Mouse (Mus musculus) cerebellum, adult 2 months (tissue): ENCODE data around the gene Gm27027.

Experiments used
- CTCF ChIP-seq: fragments of 200-500 bp; IDR thresholded peaks from 2 replicates; pipeline ENCODE4 v1.5.1; 2011; ENCODE audit warnings: low read depth, mild to moderate bottlenecking, control low read depth, low read length, moderate library complexity, borderline replicate concordance; ENCODE audit not compliant: insufficient read depth
- POLR2A ChIP-seq: fragments of 200-500 bp; IDR thresholded peaks from 2 replicates; pipeline ENCODE4 v1.6.1; 2011; ENCODE audit warnings: low read length, control low read depth, borderline replicate concordance; ENCODE audit not compliant: insufficient read depth

- no peak for TF ChIP-seq CTCF
- TF ChIP-seq POLR2A: no peak
Observed at GRCm38 (mm10) chr2:93941670-93942069, 54.5 kb downstream of the Gm27027 start.
